Mouse (Mus musculus): Measurements from ENCODE around the gene 4930562C15Rik. TPM values are rescaled to one million over a fixed set of nuclear protein-coding genes. Genes with fewer than 3 reads are reported as not detected.

Gene 4930562C15Rik
- polyA plus RNA-seq, 1 experiment from 2014 or later: 0.75 TPM

GRCm38 (mm10) chr16:4912907-4913782 is 77.9 kb downstream of the 4930562C15Rik start:
- Histone ChIP-seq H3K4me2 (replicated peaks) (0 out of 2 replicates have a peak overlapping the region, but pooled peaks have one; percentile 3), H3K4me1 (peaks cover 10% of the 10 kb centered on the region; the same call in 1 of the 2 replicates), H3K9ac (no peak overlapping the region; the same call in 1 of the 2 replicates), H3K27me3 (no peaks in the 10 kb centered on the region), H3K4me3 (no peak overlapping the region), H3K9me3 (no peaks in the 10 kb centered on the region), H3K36me3 (peaks cover 86% of the 10 kb centered on the region), H3K27ac (peak overlapping the region; percentile 56)
- WGBS: 76% methylated on average over 11 of the region's 11 CpGs
- ATAC-seq (ENCODE audit: low FRiP score, low read depth): no peak

GRCm38 (mm10) chr16:4913783-4914735 is 78.8 kb downstream of the 4930562C15Rik start:
- peak; percentile 73 for ATAC-seq (ENCODE audit: low FRiP score, low read depth)

GRCm38 (mm10) chr16:4915931-4916330 is 80.7 kb downstream of the 4930562C15Rik start:
- Histone ChIP-seq H3K27ac (no peak overlapping the region), H3K4me1 (peaks cover 10% of the 10 kb centered on the region; the same call in 1 of the 2 replicates), H3K36me3 (peaks cover 77% of the 10 kb centered on the region), H3K9ac (no peak overlapping the region), H3K27me3 (no peaks in the 10 kb centered on the region), H3K9me3 (no peaks in the 10 kb centered on the region), H3K4me3 (no peak overlapping the region), H3K4me2 (replicated peaks) (no peak overlapping the region)
- no peak for ATAC-seq (ENCODE audit: low FRiP score, low read depth)
- 89% methylated on average over 3 of the region's 3 CpGs for WGBS

More at GRCm38 (mm10) chr16:4913783-4914735, 78.8 kb downstream of the 4930562C15Rik start:
- H3K4me2 ChIP-seq (replicated peaks): no peak overlapping the region
- H3K27me3 ChIP-seq: no peaks in the 10 kb centered on the region
- H3K9me3 ChIP-seq: no peaks in the 10 kb centered on the region
- H3K9ac ChIP-seq: no peak overlapping the region
- no peak overlapping the region for H3K4me3 ChIP-seq
- peaks cover 10% of the 10 kb centered on the region; the same call in 1 of the 2 replicates for H3K4me1 ChIP-seq
- H3K27ac ChIP-seq: peak overlapping the region; percentile 56; the same call in 1 of the 2 replicates
- WGBS: 34% methylated on average over 12 of the region's 12 CpGs
- H3K36me3 ChIP-seq: peaks cover 85% of the 10 kb centered on the region

GRCm38 (mm10) chr16:4916608-4917007 is 81.4 kb downstream of the 4930562C15Rik start:
- 91% methylated on average over 2 of the region's 2 CpGs for WGBS
- ATAC-seq (ENCODE audit: low FRiP score, low read depth): no peak
- Histone ChIP-seq H3K4me1 (peaks cover 10% of the 10 kb centered on the region; the same call in 1 of the 2 replicates), H3K4me2 (replicated peaks) (no peak overlapping the region), H3K4me3 (no peak overlapping the region), H3K27ac (no peak overlapping the region), H3K9me3 (no peaks in the 10 kb centered on the region), H3K36me3 (peaks cover 73% of the 10 kb centered on the region), H3K27me3 (no peaks in the 10 kb centered on the region), H3K9ac (no peak overlapping the region)

Other genes with a start within 250 kb of the 4930562C15Rik start
- gene Glis2, start 240.7 kb upstream of the 4930562C15Rik start, polyA plus RNA-seq (2015; fragmentation: Nextera tagmentation; extraction: Ambion mirVana): 32.0 and 39.4 TPM in 2 replicates
- gene Pam16, start 210.4 kb upstream of the 4930562C15Rik start, polyA plus RNA-seq (2015; fragmentation: Nextera tagmentation; extraction: Ambion mirVana): 105 and 106 TPM in 2 replicates
- gene Vasn, start 195.5 kb upstream of the 4930562C15Rik start, polyA plus RNA-seq (2015; fragmentation: Nextera tagmentation; extraction: Ambion mirVana): 35.6 and 35.9 TPM in 2 replicates
- 56.6 and 60.0 TPM in 2 replicates for gene Dnaja3, start 195.4 kb upstream of the 4930562C15Rik start, polyA plus RNA-seq (2015; fragmentation: Nextera tagmentation; extraction: Ambion mirVana)
- 19.6 and 20.8 TPM in 2 replicates for gene Coro7, start 155.6 kb upstream of the 4930562C15Rik start, polyA plus RNA-seq (2015; fragmentation: Nextera tagmentation; extraction: Ambion mirVana)
- 113 and 118 TPM in 2 replicates for gene Nmral1, start 116.1 kb upstream of the 4930562C15Rik start, polyA plus RNA-seq (2015; fragmentation: Nextera tagmentation; extraction: Ambion mirVana)
- gene Hmox2, start 109.1 kb upstream of the 4930562C15Rik start, polyA plus RNA-seq (2015; fragmentation: Nextera tagmentation; extraction: Ambion mirVana): 112 and 116 TPM in 2 replicates
- gene Cdip1, start 45.1 kb upstream of the 4930562C15Rik start, polyA plus RNA-seq (2015; fragmentation: Nextera tagmentation; extraction: Ambion mirVana): 97.5 and 102 TPM in 2 replicates
- gene Ubald1, start 44.9 kb downstream of the 4930562C15Rik start, polyA plus RNA-seq (2015; fragmentation: Nextera tagmentation; extraction: Ambion mirVana): 41.1 and 42.1 TPM in 2 replicates
- 98.9 and 102 TPM in 2 replicates for gene Mgrn1, start 50.8 kb downstream of the 4930562C15Rik start, polyA plus RNA-seq (2015; fragmentation: Nextera tagmentation; extraction: Ambion mirVana)
- 178 and 182 TPM in 2 replicates for gene Nudt16l1, start 103.3 kb downstream of the 4930562C15Rik start, polyA plus RNA-seq (2015; fragmentation: Nextera tagmentation; extraction: Ambion mirVana)
- gene Anks3, start 128.8 kb downstream of the 4930562C15Rik start, polyA plus RNA-seq (2015; fragmentation: Nextera tagmentation; extraction: Ambion mirVana): 76.2 and 76.4 TPM in 2 replicates
- gene Sept12, start 162.4 kb downstream of the 4930562C15Rik start, polyA plus RNA-seq (2015; fragmentation: Nextera tagmentation; extraction: Ambion mirVana): not detected in 2 replicates
- gene Smim22, start 171.9 kb downstream of the 4930562C15Rik start, polyA plus RNA-seq (2015; fragmentation: Nextera tagmentation; extraction: Ambion mirVana): 4.1 and 4.8 TPM in 2 replicates
- 63.6 and 67.4 TPM in 2 replicates for gene Rogdi, start 178.1 kb downstream of the 4930562C15Rik start, polyA plus RNA-seq (2015; fragmentation: Nextera tagmentation; extraction: Ambion mirVana)
- 140 and 150 TPM in 2 replicates for gene Glyr1, start 214.4 kb downstream of the 4930562C15Rik start, polyA plus RNA-seq (2015; fragmentation: Nextera tagmentation; extraction: Ambion mirVana)
- 21.6 and 22.8 TPM in 2 replicates for gene Ubn1, start 214.6 kb downstream of the 4930562C15Rik start, polyA plus RNA-seq (2015; fragmentation: Nextera tagmentation; extraction: Ambion mirVana)

All from limb, embryonic 13.5 days (tissue).